Mouse (Mus musculus) layer of hippocampus, adult 11-12 months (tissue): ENCODE measurements at regions not wholly inside any gene's neighbourhood (a gene's known extent, or its start where the extent isn't known, plus 50 kb on each side); places are given as distances from the start of the nearest gene placed in this dataset.

Source experiments
- DNase-seq: peaks from one replicate; pipeline ENCODE4 v3.0.0; 2022; ENCODE audit warnings: low spot score

DNA sequence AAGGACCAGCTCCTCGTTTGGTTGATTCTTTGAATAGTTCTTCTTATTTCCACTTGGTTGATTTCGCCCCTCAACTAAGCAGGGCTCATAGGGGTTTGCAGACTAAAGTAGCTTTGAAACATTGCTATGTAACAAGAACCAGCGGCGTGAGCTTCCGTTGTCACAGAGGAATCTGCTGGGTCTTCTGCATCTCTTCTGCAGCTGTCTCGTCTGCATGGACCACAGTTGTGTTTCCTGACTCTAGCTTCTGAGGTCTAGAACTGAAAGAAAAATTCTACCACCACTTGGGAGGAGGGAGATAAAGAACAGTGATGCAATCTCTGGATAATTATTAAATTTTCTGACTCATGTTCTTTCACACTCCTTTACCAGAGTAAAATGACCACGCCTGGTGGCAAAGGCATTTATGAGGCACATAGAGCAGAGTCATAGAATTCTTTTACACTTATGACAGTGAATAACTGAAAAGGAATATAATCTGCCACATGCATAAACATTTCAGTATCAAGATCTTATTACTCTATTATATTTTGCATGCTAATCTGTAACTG, 1340.9 kb downstream of the Slc22a22 start:
- DNase-seq, result no peak

DNA sequence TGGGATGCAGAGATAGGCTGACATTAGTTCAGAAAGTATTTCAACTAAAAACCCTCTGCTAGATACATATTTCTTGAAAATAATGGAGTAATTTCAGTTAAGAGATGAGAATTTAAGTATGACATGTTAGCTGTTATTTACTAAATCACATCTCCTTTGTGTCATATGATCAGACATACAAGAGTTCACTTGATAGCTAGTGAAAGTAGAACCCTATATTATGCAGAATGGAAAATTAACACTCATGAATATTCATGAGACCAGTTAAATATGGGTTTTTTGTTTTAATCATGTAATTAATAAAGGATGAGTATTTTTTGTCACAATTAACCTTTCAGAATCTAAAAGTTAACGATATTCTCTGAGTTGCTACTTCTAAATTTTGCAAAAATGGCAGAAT, 1349.4 kb downstream of the Slc22a22 start:
- no peak for DNase-seq

DNA sequence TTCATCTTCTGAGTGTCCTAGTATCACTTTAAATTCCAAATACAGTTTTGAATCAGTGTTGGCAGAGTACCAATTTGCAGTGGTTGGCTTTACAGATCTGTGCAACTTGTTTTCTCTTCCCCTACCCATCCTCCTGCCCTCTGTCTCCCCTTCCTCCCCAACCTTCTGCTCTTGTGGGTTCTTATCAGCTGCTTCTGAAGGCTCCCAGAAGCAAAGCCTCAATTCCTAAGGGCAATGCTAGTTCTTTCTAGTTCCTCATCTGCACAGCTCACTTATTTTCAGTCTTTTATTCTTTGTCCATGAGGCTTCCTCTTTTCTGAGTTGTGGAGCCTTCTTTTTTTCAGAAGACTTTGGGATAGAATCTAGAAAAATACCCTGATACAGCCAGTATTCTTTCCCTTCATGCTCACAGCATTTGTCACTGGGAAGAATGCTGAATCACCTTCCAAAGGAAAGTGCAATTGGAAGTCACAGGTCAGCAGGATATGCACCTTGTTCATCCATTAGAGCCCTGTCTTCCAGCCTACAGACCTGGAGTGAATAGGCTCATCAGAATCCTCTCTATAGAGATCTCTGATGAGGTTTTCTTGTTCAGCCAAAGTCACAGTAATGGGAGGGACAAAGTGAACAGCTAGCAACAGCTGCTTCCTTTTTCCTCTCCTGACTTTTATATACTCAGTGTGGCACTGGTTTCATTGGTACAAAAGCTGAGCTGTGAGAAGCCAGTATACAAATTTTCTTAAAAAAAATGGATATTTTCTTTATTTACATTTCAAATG, 1357.9 kb downstream of the Slc22a22 start:
- DNase-seq, result no peak

DNA sequence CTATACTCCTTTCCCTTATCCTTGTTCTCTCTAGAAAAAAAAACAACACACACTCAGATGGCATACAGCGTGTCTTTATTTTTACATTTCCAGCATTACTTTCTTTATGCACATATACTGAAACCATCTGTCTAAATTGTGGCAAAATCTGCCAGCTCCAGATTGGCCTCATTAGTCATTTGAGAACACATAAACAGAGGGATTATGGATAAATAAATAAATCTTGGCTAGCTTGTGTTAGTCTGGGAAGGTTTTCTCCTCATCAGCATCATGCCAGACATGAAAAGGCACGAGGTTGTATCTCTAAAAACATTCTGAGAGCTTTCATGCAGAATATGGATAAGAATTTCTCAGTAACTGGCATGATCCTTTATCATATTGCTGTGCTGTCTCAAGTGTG, 1369.1 kb downstream of the Slc22a22 start:
- peak; percentile 11 for DNase-seq

GRCm38 (mm10) chr15:56107719-56108118, 1369.7 kb downstream of the Slc22a22 start:
- DNase-seq, result no peak

GRCm38 (mm10) chr15:56100133-56100735, 1377.2 kb downstream of the Slc22a22 start:
- DNase-seq, result no peak

- no peak for DNase-seq
These were observed 1399.4 kb downstream of the Slc22a22 start for GRCm38 (mm10) chr15:56077838-56078567.

DNA sequence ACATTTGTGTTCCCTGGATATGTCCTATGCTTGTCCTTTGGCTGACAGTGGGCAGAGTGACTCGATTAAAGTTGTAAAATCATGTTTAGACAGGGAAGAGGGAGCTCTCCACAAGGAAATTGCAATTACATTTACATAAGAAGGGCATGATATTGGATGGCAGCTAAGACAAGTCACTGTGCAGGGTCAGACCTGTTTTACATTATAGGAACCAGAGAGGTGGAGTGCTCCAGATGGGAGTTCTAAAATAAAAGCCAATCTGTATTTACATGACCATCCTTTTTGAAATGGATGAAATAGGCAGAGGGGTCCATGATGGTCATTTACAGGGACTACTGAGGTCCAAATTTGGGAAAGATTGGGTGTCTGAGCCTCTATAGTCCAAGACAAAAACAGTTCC, 1400.3 kb downstream of the Slc22a22 start:
- no peak for DNase-seq

DNA sequence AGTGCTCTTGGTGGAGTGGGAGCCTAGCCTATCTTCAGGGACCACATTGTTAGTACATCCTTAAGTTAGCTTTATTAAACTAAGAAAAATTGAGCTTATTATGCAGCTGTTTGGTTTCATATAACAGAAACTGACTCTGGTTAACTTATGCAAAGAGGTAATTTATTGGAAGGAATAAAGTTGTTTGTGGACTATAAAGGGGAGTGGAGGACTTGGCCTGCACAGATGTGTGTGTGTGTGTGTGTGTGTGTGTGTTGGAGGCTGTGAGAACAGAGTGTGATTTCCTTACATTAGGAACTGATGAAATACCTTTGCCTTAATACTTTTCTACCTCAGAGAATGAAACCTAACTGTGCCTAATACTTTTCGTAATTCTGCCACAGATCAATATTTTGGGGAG, 1400.7 kb downstream of the Slc22a22 start:
- no peak for DNase-seq

DNA sequence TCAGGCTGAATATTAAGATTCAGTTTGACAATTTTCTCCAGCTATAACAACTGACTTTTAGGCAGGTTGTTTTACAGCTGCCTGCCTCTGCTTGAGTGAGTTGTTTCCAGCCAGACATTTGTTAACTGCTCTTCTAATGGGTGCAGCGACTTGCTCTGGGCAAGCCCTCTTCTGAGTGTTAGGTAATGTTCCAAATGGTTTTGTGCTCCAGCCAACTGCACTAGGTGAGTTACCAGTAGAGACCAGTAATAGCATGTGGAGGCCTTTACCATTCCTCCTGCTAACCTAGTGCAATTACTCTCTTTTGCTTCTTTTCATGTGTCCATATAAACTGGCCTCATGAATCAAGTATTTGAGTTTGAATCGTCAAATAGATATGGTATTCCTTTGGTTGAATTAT, 1407.9 kb downstream of the Slc22a22 start:
- no peak for DNase-seq

DNA sequence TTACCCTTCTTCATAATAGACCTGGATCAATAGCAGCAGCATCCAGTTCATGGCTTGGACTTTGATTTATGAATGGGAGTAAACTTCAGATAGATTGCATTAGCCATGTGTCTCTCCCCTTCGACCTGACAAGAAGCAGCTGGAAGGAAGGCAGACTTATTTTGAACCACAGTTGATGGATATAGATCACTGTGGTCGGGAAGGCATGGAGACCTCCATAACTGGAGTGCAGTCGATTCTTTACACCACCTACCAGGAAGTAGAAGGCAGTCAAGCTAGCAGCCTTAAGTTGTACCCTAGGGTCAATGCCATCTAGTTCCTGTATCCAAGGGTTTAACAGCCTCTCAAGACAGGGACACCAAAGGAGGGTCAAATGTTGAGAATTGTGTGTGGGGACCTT, 1410.2 kb downstream of the Slc22a22 start:
- DNase-seq, result no peak

GRCm38 (mm10) chr15:56066540-56066939, 1410.9 kb downstream of the Slc22a22 start:
- no peak for DNase-seq

- no peak for DNase-seq
These were observed 1411.4 kb downstream of the Slc22a22 start for GRCm38 (mm10) chr15:56065872-56066534.

- no peak for DNase-seq
These were observed 1414.8 kb downstream of the Slc22a22 start for GRCm38 (mm10) chr15:56062576-56062975.

- no peak for DNase-seq
These were observed 1416.1 kb downstream of the Slc22a22 start for GRCm38 (mm10) chr15:56061326-56061725.

GRCm38 (mm10) chr15:56050716-56051115, 1426.7 kb downstream of the Slc22a22 start:
- no peak for DNase-seq

DNA sequence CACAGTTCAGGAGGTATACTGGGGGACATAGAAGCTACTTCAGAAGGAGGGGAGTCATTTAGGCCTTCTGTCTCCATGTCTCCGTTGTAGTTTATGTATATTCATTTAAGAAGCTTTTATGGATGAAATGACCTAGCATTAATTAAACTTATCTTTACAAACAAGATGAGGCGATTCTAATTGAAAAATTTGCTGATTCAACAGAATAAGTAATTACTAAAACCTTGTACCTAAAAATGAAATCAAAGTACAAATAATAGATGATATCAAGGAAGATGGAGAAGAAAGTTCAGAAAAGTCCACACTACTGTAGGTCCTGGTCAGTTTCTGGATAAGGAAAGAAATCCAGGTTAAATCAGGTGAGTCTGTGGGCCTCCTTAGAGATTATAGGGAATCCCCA, 1429.6 kb downstream of the Slc22a22 start:
- no peak for DNase-seq

GRCm38 (mm10) chr15:56046679-56047532, 1430.5 kb downstream of the Slc22a22 start:
- peak; percentile 62 for DNase-seq

GRCm38 (mm10) chr15:56045510-56046245, 1431.7 kb downstream of the Slc22a22 start:
- DNase-seq, result no peak

DNA sequence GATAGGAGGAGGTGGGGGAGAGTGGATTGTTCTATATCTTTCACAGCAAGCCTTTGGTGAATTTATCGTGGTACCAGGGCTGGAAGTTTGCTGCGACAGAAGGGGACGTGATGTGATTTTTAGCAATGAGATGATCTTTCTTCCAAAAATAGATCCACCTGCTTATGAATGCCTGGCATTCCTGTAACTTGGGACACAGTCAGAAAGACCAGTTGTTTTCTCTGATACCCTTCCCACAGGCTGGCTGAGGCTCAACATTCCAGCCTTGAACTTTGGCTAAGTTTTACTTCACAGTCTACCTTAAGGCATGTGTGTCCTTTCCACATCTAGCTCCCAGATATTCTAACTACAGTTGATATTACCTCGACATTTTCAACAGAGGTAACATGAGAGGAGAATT, 1434.1 kb downstream of the Slc22a22 start:
- DNase-seq, result no peak

DNA sequence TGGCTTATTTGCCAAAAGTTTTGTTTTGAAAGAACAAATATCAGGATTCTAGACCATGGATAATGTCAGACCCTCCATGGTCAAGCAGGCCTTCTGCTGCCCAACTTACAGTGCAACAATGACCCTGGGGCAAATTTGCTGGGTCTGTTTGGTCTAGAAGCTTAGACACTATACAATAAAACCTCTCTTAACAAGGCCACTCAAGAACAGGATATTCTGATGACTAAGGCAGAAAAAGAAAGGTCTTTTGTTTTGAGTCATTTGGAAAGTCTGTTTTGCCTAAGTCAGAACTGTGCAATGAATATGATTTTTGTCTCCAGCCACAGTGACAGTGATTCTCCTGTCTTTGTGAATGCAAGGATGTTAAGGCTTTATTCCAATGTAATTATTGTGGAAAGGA, 1435.0 kb downstream of the Slc22a22 start:
- no peak for DNase-seq
